Mouse (Mus musculus) stomach, postnatal 0 days (tissue): Measurements from ENCODE around the gene Osbp2.

Experiments
- CTCF ChIP-seq: IDR thresholded peaks from 2 replicates; pipeline ENCODE4 v1.5.1; 2016; ENCODE audit warnings: antibody characterized with exemption, low read depth, mild to moderate bottlenecking, moderate library complexity
- EP300 ChIP-seq: optimal IDR thresholded peaks from 2 replicates; pipeline ENCODE3; 2016; ENCODE audit warnings: antibody characterized with exemption

GRCm38 (mm10) chr11:3703089-3703992 lies 160.4 kb downstream of the Osbp2 start:
- TF ChIP-seq CTCF (no peak), EP300 (no peak)
